ENCODE assay signal across 11 mouse cellular contexts in genomic region chr12:118620847-118621636, GRCm38 (mm10).
DNase-seq lines count a peak whose midpoint lies in the region; ATAC-seq lines count a peak whose summit lies in the region.
"Had no signal": no experiment of that assay in that cellular context is flagged by ENCODE, and none has a peak within 500 bp of the region (broad histone marks: within the 10 kb centered on the region; RNA-seq: fewer than 3 reads in every experiment).

No protein-coding gene starts in this region.

- no peaks in the 10 kb centered on the region for H3K9me3 ChIP-seq in forebrain, embryonic 10.5 days
- H3K9me3 ChIP-seq in forebrain, embryonic 13.5 days (replicated peaks), result no peaks in the 10 kb centered on the region
- no peaks in the 10 kb centered on the region for H3K9me3 ChIP-seq in heart, embryonic 13.5 days
- no peaks in the 10 kb centered on the region for H3K9me3 ChIP-seq in kidney, embryonic 14.5 days (ENCODE audit: control insufficient read depth, low read length)
- H3K9me3 ChIP-seq: lung, embryonic 15.5 days had no signal

- H3K27me3 ChIP-seq in forebrain, embryonic 10.5 days (ENCODE audit: poor library complexity, severe bottlenecking), result peaks cover 18% of the 10 kb centered on the region; the same call in 1 of the 2 replicates
- H3K27me3 ChIP-seq in forebrain, embryonic 13.5 days, result no peaks in the 10 kb centered on the region
- no peaks in the 10 kb centered on the region for H3K27me3 ChIP-seq in heart, embryonic 13.5 days (replicated peaks)
- H3K27me3 ChIP-seq in kidney, embryonic 14.5 days (ENCODE audit: control insufficient read depth, insufficient read depth, low read length), result no peaks in the 10 kb centered on the region
- H3K27me3 ChIP-seq: lung, embryonic 15.5 days had no signal

- H3K4me1 ChIP-seq in forebrain, embryonic 10.5 days, result peaks cover 33% of the 10 kb centered on the region
- peaks cover 23% of the 10 kb centered on the region for H3K4me1 ChIP-seq in forebrain, embryonic 13.5 days
- peaks cover 26% of the 10 kb centered on the region for H3K4me1 ChIP-seq in heart, embryonic 13.5 days
- no peaks in the 10 kb centered on the region for H3K4me1 ChIP-seq in kidney, embryonic 14.5 days (ENCODE audit: control insufficient read depth, insufficient read depth, low read length)

- peak overlapping the region; percentile 22; the same call in 1 of the 2 replicates for H3K27ac ChIP-seq in forebrain, embryonic 10.5 days
- no peak overlapping the region for H3K27ac ChIP-seq in forebrain, embryonic 13.5 days
- H3K27ac ChIP-seq in heart, embryonic 13.5 days (replicated peaks), result peak overlapping the region; percentile 89
- H3K27ac ChIP-seq in kidney, embryonic 14.5 days (ENCODE audit: low read depth, low read length), result no peak overlapping the region
- H3K27ac ChIP-seq: lung, embryonic 15.5 days had no signal

- H3K36me3 ChIP-seq in forebrain, embryonic 10.5 days (replicated peaks), result no peaks in the 10 kb centered on the region
- H3K36me3 ChIP-seq in forebrain, embryonic 13.5 days (ENCODE audit: poor library complexity, severe bottlenecking), result no peaks in the 10 kb centered on the region
- H3K36me3 ChIP-seq in heart, embryonic 13.5 days, result no peaks in the 10 kb centered on the region
- H3K36me3 ChIP-seq in kidney, embryonic 14.5 days (ENCODE audit: control insufficient read depth, insufficient read depth, low read length), result no peaks in the 10 kb centered on the region
- H3K36me3 ChIP-seq: lung, embryonic 15.5 days had no signal

- no peak overlapping the region for H3K4me3 ChIP-seq in forebrain, embryonic 10.5 days
- H3K4me3 ChIP-seq in forebrain, embryonic 13.5 days, result no peak overlapping the region
- H3K4me3 ChIP-seq in heart, embryonic 13.5 days, result no peak overlapping the region
- H3K4me3 ChIP-seq in kidney, embryonic 14.5 days (ENCODE audit: low read length), result no peak overlapping the region
- H3K4me3 ChIP-seq: lung, embryonic 15.5 days had no signal

- no peak for DNase-seq in forebrain, embryonic 10.5 days (ENCODE audit: extremely low spot score, low spot score)
- DNase-seq in NIH3T3 (ENCODE audit: low read depth), result peak; percentile 12
- no peak for DNase-seq in retina, embryonic 14.5 days (ENCODE audit: low spot score)
- DNase-seq in adrenal gland, postnatal 14 days, result no peak
- no peak for DNase-seq in thymus, postnatal 10 days (ENCODE audit: low spot score in 2 of 2)

- 30% methylated on average over 5 of the region's 5 CpGs for WGBS in forebrain, embryonic 10.5 days
- 3% methylated on average over 5 of the region's 5 CpGs for WGBS in forebrain, embryonic 13.5 days
- WGBS in heart, embryonic 13.5 days, result 34% methylated on average over 5 of the region's 5 CpGs
- 32% methylated on average over 5 of the region's 5 CpGs for WGBS in kidney, embryonic 14.5 days

- no peak overlapping the region for H3K4me2 ChIP-seq in forebrain, embryonic 13.5 days
- peak overlapping the region; percentile 39 for H3K4me2 ChIP-seq in heart, embryonic 13.5 days
- no peak overlapping the region for H3K4me2 ChIP-seq in kidney, embryonic 14.5 days (replicated peaks; ENCODE audit: low read depth, low read length)
- H3K4me2 ChIP-seq: lung, embryonic 15.5 days had no signal

- no peak overlapping the region for H3K9ac ChIP-seq in forebrain, embryonic 13.5 days
- no peak overlapping the region for H3K9ac ChIP-seq in heart, embryonic 13.5 days
- H3K9ac ChIP-seq in kidney, embryonic 14.5 days (ENCODE audit: low read depth, low read length), result no peak overlapping the region
- H3K9ac ChIP-seq: lung, embryonic 15.5 days had no signal

- no peak for ATAC-seq in forebrain, embryonic 13.5 days
- ATAC-seq in heart, embryonic 13.5 days (ENCODE audit: extremely low read depth, insufficient number of reproducible peaks, low FRiP score, low TSS enrichment), result 0 out of 2 replicates have a peak, but pooled peaks have one; percentile 31
- 0 out of 2 replicates have a peak, but pooled peaks have one; percentile 43 for ATAC-seq in kidney, embryonic 14.5 days (ENCODE audit: low FRiP score, low TSS enrichment)
- ATAC-seq: intestine, embryonic 16.5 days; midbrain, embryonic 16.5 days had no signal

Comparison
In these comparisons a context has a peak if more than half of its experiments do, and no peak if none do; other contexts are left out.
1. H3K27ac ChIP-seq: peak in forebrain, embryonic 10.5 days (single experiment) and heart, embryonic 13.5 days (single experiment); none in forebrain, embryonic 13.5 days (single experiment) and kidney, embryonic 14.5 days (single experiment).